Mouse (Mus musculus) limb, embryonic 15.5 days (tissue): ENCODE results near the gene Lrrc55. TPM values are rescaled to one million over a fixed set of nuclear protein-coding genes. Genes with fewer than 3 reads are reported as not detected.

Source experiments
- ATAC-seq: fragments of 200-750 bp; cut with Nextera tagmentation; 2 replicates; pipeline ENCODE4 v1.8.0; 2017; ENCODE audit warnings: low read depth, moderate TSS enrichment; ENCODE audit not compliant: insufficient number of reproducible peaks, low FRiP score, low TSS enrichment
- H3K27ac ChIP-seq: fragments of 300-500 bp; sonication (generic); 2 replicates; pipeline ENCODE4 v1.5.1; 2015; ENCODE audit warnings: moderate library complexity, mild to moderate bottlenecking, inconsistent platforms
- H3K27me3 ChIP-seq: fragments of 300-500 bp; sonication (generic); 2 replicates; pipeline ENCODE4 v1.6.1; 2015; ENCODE audit warnings: inconsistent platforms
- H3K36me3 ChIP-seq: fragments of 300-500 bp; sonication (generic); 2 replicates; pipeline ENCODE4 v1.6.1; 2015; ENCODE audit warnings: inconsistent platforms
- H3K4me1 ChIP-seq: fragments of 300-500 bp; sonication (generic); 2 replicates; pipeline ENCODE4 v1.6.1; 2015; ENCODE audit warnings: inconsistent platforms
- H3K4me2 ChIP-seq: fragments of 300-500 bp; sonication (generic); 2 replicates; pipeline ENCODE4 v1.6.1; 2015; ENCODE audit warnings: mild to moderate bottlenecking, inconsistent platforms
- H3K4me3 ChIP-seq: fragments of 300-500 bp; sonication (generic); 2 replicates; pipeline ENCODE4 v1.5.1; 2015; ENCODE audit warnings: mild to moderate bottlenecking, inconsistent platforms
- H3K9ac ChIP-seq: fragments of 300-500 bp; sonication (generic); 2 replicates; pipeline ENCODE4 v1.6.1; 2015; ENCODE audit warnings: inconsistent platforms
- H3K9me3 ChIP-seq: fragments of 300-500 bp; sonication (generic); 2 replicates; pipeline ENCODE4 v1.6.1; 2016; ENCODE audit warnings: inconsistent platforms
- WGBS: fragments of 180-500 bp; shearing (Covaris S2); methylation state at CpG from one replicate; pipeline ENCODE4 v1.1.7; 2015; 5-methylcytosine and 5-hydroxymethylcytosine counted together
- polyA plus RNA-seq: library from polyadenylated mRNA; unstranded; fragments of >200 nt; fragmentation: Nextera tagmentation; extraction: Ambion mirVana; gene quantifications from 2 replicates; pipeline ENCODE4 v1.2.1, GENCODE M21; 2015

The Lrrc55 gene
- polyA plus RNA-seq, 1 experiment from 2014 or later: 0.74 TPM

DNA sequence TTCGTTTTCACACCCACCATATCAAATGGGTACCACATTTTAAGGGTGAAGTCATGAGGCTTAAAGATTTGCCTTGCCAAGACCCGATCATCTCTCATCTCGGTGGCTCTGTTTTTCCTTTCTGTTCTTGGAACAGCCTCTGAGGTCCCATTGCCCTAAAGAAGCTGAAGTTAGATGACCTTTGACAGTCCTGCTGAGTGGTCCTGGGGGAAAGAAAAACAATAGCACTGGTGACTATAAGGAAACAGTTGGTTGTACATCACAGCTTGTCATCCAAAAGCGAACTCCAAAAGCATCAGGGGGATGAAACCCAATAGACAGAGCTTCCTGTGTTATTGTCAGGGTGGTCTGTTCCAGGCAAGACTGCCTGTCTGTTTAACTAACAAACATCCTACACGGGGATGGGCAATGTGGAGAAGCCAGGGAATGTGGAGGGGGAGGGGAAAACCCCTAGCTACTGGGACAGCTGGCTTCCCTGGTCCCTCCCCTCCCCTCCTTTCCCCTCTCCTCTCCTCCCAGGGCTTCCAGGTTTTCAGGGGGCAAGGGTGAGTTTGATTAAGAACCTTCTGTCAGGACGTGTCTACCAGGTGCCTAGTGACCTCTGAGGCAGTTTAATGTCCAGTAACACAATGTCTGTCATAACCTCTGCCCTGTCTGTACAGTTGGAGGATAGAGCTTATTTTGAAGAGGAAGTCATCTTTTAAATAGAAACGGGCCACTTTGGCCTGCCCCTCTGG, 33.5 kb downstream of the Lrrc55 start:
- Histone ChIP-seq H3K4me3 (no peak overlapping the region), H3K4me2 (no peak overlapping the region), H3K4me1 (no peaks in the 10 kb centered on the region), H3K9ac (no peak overlapping the region), H3K36me3 (no peaks in the 10 kb centered on the region), H3K27ac (no peak overlapping the region), H3K9me3 (no peaks in the 10 kb centered on the region), H3K27me3 (no peaks in the 10 kb centered on the region)
- 31% methylated on average over 7 of the region's 7 CpGs for WGBS
- ATAC-seq: no peak

DNA sequence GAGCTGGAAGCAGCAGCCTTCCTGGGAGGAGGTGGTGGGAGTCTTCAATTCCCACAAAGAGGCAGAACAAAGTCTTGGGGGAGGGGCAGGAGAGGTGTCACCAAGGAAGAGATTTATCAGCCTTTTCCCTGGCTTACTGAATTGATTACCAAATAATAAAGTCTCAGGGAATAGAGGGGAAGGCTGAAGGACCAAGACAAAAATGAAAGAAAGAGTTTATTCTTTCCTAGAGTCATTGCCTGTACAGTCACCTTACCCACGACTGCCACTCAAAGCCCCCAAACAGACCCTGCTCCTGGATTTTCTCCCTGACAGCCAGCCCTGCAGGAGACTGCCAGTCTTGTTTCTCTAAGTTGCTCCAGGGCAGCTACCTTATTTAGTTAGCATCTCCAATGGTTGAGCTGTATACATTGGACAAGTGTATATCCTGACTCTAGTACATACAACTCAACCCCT, 35.3 kb downstream of the Lrrc55 start:
- no peak overlapping the region for H3K4me3 ChIP-seq
- no peak overlapping the region for H3K9ac ChIP-seq
- WGBS: 19% methylated on average over 1 of the region's 1 CpGs
- H3K9me3 ChIP-seq: no peaks in the 10 kb centered on the region
- no peak overlapping the region for H3K27ac ChIP-seq
- no peaks in the 10 kb centered on the region for H3K36me3 ChIP-seq
- H3K4me2 ChIP-seq: no peak overlapping the region
- ATAC-seq: no peak
- H3K4me1 ChIP-seq: no peaks in the 10 kb centered on the region
- no peaks in the 10 kb centered on the region for H3K27me3 ChIP-seq

- Histone ChIP-seq H3K4me1 (no peaks in the 10 kb centered on the region), H3K4me2 (no peak overlapping the region), H3K9me3 (no peaks in the 10 kb centered on the region), H3K9ac (no peak overlapping the region), H3K27ac (no peak overlapping the region), H3K4me3 (no peak overlapping the region), H3K27me3 (no peaks in the 10 kb centered on the region), H3K36me3 (no peaks in the 10 kb centered on the region)
- no peak for ATAC-seq
- 69% methylated on average over 4 of the region's 4 CpGs for WGBS
These were observed 35.9 kb downstream of the Lrrc55 start for GRCm38 (mm10) chr2:85160901-85161637.

DNA sequence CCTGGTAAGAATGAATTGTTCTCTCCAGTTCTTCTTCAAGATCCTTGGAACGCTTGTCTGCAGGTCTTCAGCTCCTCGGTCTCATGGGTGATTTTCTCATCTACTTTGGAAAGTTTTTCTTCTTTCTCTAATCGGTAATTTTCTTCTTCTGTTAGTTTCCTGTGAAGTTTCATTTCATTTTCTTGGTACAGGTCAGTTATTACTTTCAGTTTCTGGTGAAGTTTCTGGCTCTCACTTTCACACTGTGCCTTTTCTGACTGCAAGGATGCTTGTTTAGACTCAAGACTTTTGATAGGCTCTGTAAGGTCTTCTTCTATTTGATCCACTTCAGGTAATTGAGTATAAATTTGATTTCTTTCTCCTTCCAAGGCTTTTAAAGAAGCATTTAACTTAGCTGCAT, 39.6 kb downstream of the Lrrc55 start:
- H3K4me1 ChIP-seq: no peaks in the 10 kb centered on the region
- no peak for ATAC-seq
- whole genome bisulfite sequencing: 76% methylated on average over 3 of the region's 3 CpGs
- no peaks in the 10 kb centered on the region for H3K27me3 ChIP-seq
- H3K27ac ChIP-seq: no peak overlapping the region
- H3K4me3 ChIP-seq: no peak overlapping the region
- H3K9ac ChIP-seq: no peak overlapping the region
- H3K4me2 ChIP-seq: no peak overlapping the region
- H3K36me3 ChIP-seq: no peaks in the 10 kb centered on the region
- H3K9me3 ChIP-seq: no peaks in the 10 kb centered on the region

GRCm38 (mm10) chr2:85156136-85156535, 40.9 kb downstream of the Lrrc55 start:
- WGBS: 81% methylated on average over 5 of the region's 5 CpGs
- H3K4me2 ChIP-seq: no peak overlapping the region
- no peaks in the 10 kb centered on the region for H3K9me3 ChIP-seq
- H3K4me1 ChIP-seq: no peaks in the 10 kb centered on the region
- H3K4me3 ChIP-seq: no peak overlapping the region
- no peak for ATAC-seq
- no peak overlapping the region for H3K27ac ChIP-seq
- no peak overlapping the region for H3K9ac ChIP-seq
- no peaks in the 10 kb centered on the region for H3K36me3 ChIP-seq
- no peaks in the 10 kb centered on the region for H3K27me3 ChIP-seq

DNA sequence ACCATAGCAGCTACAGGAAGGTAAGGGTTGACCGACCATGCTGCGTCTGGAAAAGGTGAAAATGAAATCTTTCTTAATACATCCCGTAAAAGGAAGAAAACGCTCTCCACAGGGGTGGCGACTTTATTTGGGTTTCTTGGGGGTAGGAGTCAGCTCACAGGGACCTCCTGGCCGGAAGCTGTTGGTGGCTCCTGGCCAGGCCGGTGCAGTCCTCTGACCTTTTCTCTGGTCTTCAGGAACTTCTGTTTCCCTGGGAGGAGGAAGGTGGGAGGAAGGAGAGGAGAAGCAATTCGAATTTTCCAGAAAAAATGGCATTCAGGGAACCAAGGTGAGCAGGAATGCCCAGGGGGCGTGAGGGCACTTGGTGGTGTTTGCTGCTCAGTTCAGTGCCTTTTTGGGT, 41.7 kb downstream of the Lrrc55 start:
- Histone ChIP-seq H3K4me2 (no peak overlapping the region), H3K9ac (no peak overlapping the region), H3K9me3 (no peaks in the 10 kb centered on the region), H3K27me3 (no peaks in the 10 kb centered on the region), H3K27ac (no peak overlapping the region), H3K4me1 (no peaks in the 10 kb centered on the region), H3K36me3 (no peaks in the 10 kb centered on the region), H3K4me3 (no peak overlapping the region)
- 74% methylated on average over 9 of the region's 9 CpGs for WGBS
- no peak for ATAC-seq

DNA sequence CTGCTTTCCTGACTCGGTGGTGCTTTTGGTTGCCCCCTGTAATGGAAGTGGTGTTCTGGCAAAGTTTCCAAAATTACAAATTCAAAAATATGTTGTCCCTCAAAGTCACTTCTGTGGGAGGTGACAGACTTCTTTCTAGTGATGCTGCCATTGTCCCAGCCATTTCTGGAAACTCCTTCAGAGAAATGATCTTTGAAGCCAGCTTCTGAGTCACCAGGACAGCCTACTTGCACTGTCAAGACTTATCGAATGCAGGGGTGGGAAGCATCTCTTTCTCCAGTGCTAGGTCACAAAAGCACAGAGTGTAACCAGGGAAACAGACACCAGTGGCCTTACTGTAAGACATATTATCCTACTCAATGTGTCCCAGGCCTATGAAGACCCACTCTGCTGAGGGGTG, 45.8 kb downstream of the Lrrc55 start:
- ATAC-seq: no peak
- no peaks in the 10 kb centered on the region for H3K9me3 ChIP-seq
- no peaks in the 10 kb centered on the region for H3K4me1 ChIP-seq
- H3K4me3 ChIP-seq: no peak overlapping the region
- no peak overlapping the region for H3K27ac ChIP-seq
- 83% methylated on average over 2 of the region's 2 CpGs for WGBS
- no peaks in the 10 kb centered on the region for H3K36me3 ChIP-seq
- no peaks in the 10 kb centered on the region for H3K27me3 ChIP-seq
- no peak overlapping the region for H3K4me2 ChIP-seq
- no peak overlapping the region for H3K9ac ChIP-seq

- no peak overlapping the region for H3K27ac ChIP-seq
- no peaks in the 10 kb centered on the region for H3K27me3 ChIP-seq
- no peak overlapping the region for H3K4me3 ChIP-seq
- H3K9ac ChIP-seq: no peak overlapping the region
- WGBS: 79% methylated on average over 1 of the region's 1 CpGs
- no peaks in the 10 kb centered on the region for H3K4me1 ChIP-seq
- no peaks in the 10 kb centered on the region for H3K9me3 ChIP-seq
- H3K4me2 ChIP-seq: no peak overlapping the region
- ATAC-seq: no peak
- H3K36me3 ChIP-seq: no peaks in the 10 kb centered on the region
These were observed 46.6 kb downstream of the Lrrc55 start for GRCm38 (mm10) chr2:85150373-85150772.

DNA sequence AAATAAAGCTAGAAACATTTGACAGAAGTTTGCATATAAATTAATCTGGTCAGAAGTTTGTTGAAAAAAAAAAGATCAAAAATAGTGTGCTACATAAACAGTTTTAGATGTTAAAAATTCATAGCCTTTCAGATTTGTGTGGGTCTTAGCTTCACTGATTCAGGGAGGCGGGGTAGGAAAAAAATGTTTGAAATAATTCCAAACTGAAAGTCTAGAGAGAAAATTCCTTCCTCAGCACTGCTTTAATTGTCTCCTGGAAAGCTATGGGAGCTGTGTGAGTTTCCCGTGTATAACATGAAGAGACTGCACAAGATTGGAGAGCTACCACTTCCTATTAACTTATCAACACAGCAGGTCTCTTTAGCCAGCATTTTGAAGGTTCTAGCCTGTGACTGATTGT, 49.5 kb downstream of the Lrrc55 start:
- no peaks in the 10 kb centered on the region for H3K36me3 ChIP-seq
- no peak overlapping the region for H3K27ac ChIP-seq
- H3K9me3 ChIP-seq: no peaks in the 10 kb centered on the region
- WGBS: 68% methylated on average over 2 of the region's 2 CpGs
- no peak overlapping the region for H3K4me2 ChIP-seq
- no peak overlapping the region for H3K9ac ChIP-seq
- no peaks in the 10 kb centered on the region for H3K27me3 ChIP-seq
- ATAC-seq: no peak
- no peaks in the 10 kb centered on the region for H3K4me1 ChIP-seq
- H3K4me3 ChIP-seq: no peak overlapping the region

- Histone ChIP-seq H3K4me1 (no peaks in the 10 kb centered on the region), H3K4me3 (no peak overlapping the region), H3K9me3 (no peaks in the 10 kb centered on the region), H3K9ac (no peak overlapping the region), H3K27me3 (no peaks in the 10 kb centered on the region), H3K36me3 (no peaks in the 10 kb centered on the region), H3K27ac (no peak overlapping the region), H3K4me2 (no peak overlapping the region)
- 70% methylated on average over 3 of the region's 3 CpGs for WGBS
- ATAC-seq: no peak
These were observed 51.7 kb downstream of the Lrrc55 start for GRCm38 (mm10) chr2:85145346-85145745.

GRCm38 (mm10) chr2:85144908-85145307, 52.1 kb downstream of the Lrrc55 start:
- Histone ChIP-seq H3K4me1 (no peaks in the 10 kb centered on the region), H3K4me2 (no peak overlapping the region), H3K27me3 (no peaks in the 10 kb centered on the region), H3K36me3 (no peaks in the 10 kb centered on the region), H3K4me3 (no peak overlapping the region), H3K9me3 (no peaks in the 10 kb centered on the region), H3K9ac (no peak overlapping the region), H3K27ac (no peak overlapping the region)
- WGBS: 81% methylated on average over 2 of the region's 2 CpGs
- no peak for ATAC-seq

DNA sequence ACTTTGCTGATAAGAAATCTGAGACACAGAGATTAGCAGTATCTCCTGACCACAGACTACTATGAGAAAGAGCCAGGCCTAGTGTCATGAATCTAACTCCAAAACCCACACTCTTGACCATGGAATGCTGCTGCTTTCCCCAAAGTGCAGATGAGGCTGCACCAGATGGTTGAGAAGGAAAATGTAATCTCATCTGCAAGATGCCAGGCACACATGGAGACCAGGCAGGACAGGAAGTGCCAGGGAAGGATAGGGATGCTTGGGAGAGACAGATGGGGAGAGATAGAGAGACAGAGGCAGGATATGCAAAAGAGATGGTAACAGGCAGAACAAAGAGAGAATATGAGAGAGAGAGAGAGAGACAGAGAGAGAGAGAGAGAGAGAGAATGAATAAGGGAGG, 56.2 kb downstream of the Lrrc55 start:
- no peaks in the 10 kb centered on the region for H3K36me3 ChIP-seq
- ATAC-seq: no peak
- H3K9me3 ChIP-seq: no peaks in the 10 kb centered on the region
- H3K9ac ChIP-seq: no peak overlapping the region
- no peak overlapping the region for H3K4me3 ChIP-seq
- H3K4me1 ChIP-seq: no peaks in the 10 kb centered on the region
- H3K27ac ChIP-seq: no peak overlapping the region
- H3K27me3 ChIP-seq: 0 out of 2 replicates have a peak, but pooled peaks cover 8% of the 10 kb centered on the region
- H3K4me2 ChIP-seq: no peak overlapping the region
